8 mouse cellular contexts compared by ENCODE assay signal in genomic region chr15:97720026-97720675, GRCm38 (mm10). TPM values are rescaled to one million over a fixed set of nuclear protein-coding genes. Genes with fewer than 3 reads are reported as not detected.
DNase-seq lines count a peak whose midpoint lies in the region; ATAC-seq and TF ChIP-seq lines count a peak whose summit lies in the region.
"Had no signal": no experiment of that assay in that cellular context is flagged by ENCODE, and none has a peak within 500 bp of the region (broad histone marks: within the 10 kb centered on the region; RNA-seq: fewer than 3 reads in every experiment).

No protein-coding gene starts in this region.

- H3K4me1 ChIP-seq in midbrain, embryonic 11.5 days (ENCODE audit: control insufficient read depth, insufficient read depth, low read length): no peaks in the 10 kb centered on the region
- no peaks in the 10 kb centered on the region for H3K4me1 ChIP-seq in midbrain, embryonic 14.5 days (ENCODE audit: control insufficient read depth, insufficient read depth, low read length)
- no peaks in the 10 kb centered on the region for H3K4me1 ChIP-seq in small intestine, adult 2 months (ENCODE audit: control insufficient read depth, insufficient read depth, insufficient read length, low read length)
- no peaks in the 10 kb centered on the region for H3K4me1 ChIP-seq in forebrain, embryonic 14.5 days (ENCODE audit: control insufficient read depth, insufficient read depth, low read length)

- TF ChIP-seq POLR2A in small intestine, adult 2 months (IDR thresholded peaks at IDR 0.05; ENCODE audit: low read depth, low read length): no peak

- WGBS in midbrain, embryonic 11.5 days: 80% methylated on average over 12 of the region's 12 CpGs
- 80% methylated on average over 12 of the region's 12 CpGs for WGBS in midbrain, embryonic 14.5 days
- 69% methylated on average over 12 of the region's 12 CpGs for WGBS in small intestine, adult 2 months
- 82% methylated on average over 12 of the region's 12 CpGs for WGBS in forebrain, embryonic 14.5 days

- H3K4me3 ChIP-seq in midbrain, embryonic 11.5 days (ENCODE audit: low read depth, low read length): no peak overlapping the region
- no peak overlapping the region for H3K4me3 ChIP-seq in midbrain, embryonic 14.5 days (replicated peaks; ENCODE audit: low read depth, low read length)
- H3K4me3 ChIP-seq in small intestine, adult 2 months (ENCODE audit: low read depth, low read length): no peak overlapping the region
- no peak overlapping the region for H3K4me3 ChIP-seq in forebrain, embryonic 14.5 days (ENCODE audit: low read depth, low read length)

- no peak for TF ChIP-seq CTCF in small intestine, adult 2 months (IDR thresholded peaks at IDR 0.05; ENCODE audit: extremely low read depth, insufficient read length, insufficient replicate concordance, low read depth, low read length)

- H3K9me3 ChIP-seq in midbrain, embryonic 11.5 days (ENCODE audit: control insufficient read depth, low read length): no peaks in the 10 kb centered on the region
- H3K9me3 ChIP-seq in midbrain, embryonic 14.5 days (ENCODE audit: control insufficient read depth, low read length): no peaks in the 10 kb centered on the region
- H3K9me3 ChIP-seq in forebrain, embryonic 14.5 days (replicated peaks; ENCODE audit: control insufficient read depth, low read length): no peaks in the 10 kb centered on the region

- H3K27ac ChIP-seq in midbrain, embryonic 11.5 days (ENCODE audit: low read depth, low read length): no peak overlapping the region
- H3K27ac ChIP-seq in midbrain, embryonic 14.5 days (replicated peaks; ENCODE audit: low read depth, low read length): no peak overlapping the region
- H3K27ac ChIP-seq in small intestine, adult 2 months (ENCODE audit: insufficient read depth, low read depth, low read length): peak overlapping the region; percentile 68
- no peak overlapping the region for H3K27ac ChIP-seq in forebrain, embryonic 14.5 days (ENCODE audit: low read depth, low read length)
- H3K27ac ChIP-seq: macrophage had no signal

- H3K27me3 ChIP-seq in midbrain, embryonic 11.5 days (ENCODE audit: control insufficient read depth, insufficient read depth, low read length): no peaks in the 10 kb centered on the region
- H3K27me3 ChIP-seq in midbrain, embryonic 14.5 days (ENCODE audit: control insufficient read depth, insufficient read depth, low read length): no peaks in the 10 kb centered on the region
- H3K27me3 ChIP-seq in small intestine, adult 2 months (ENCODE audit: control insufficient read depth, insufficient read depth, low read length): no peaks in the 10 kb centered on the region
- H3K27me3 ChIP-seq in forebrain, embryonic 14.5 days (replicated peaks; ENCODE audit: control insufficient read depth, insufficient read depth, low read length): no peaks in the 10 kb centered on the region

- no peak overlapping the region for H3K4me2 ChIP-seq in midbrain, embryonic 11.5 days
- H3K4me2 ChIP-seq in midbrain, embryonic 14.5 days (ENCODE audit: low read length): no peak overlapping the region
- no peak overlapping the region for H3K4me2 ChIP-seq in forebrain, embryonic 14.5 days (ENCODE audit: low read length)

- no peaks in the 10 kb centered on the region for H3K36me3 ChIP-seq in midbrain, embryonic 11.5 days (ENCODE audit: control insufficient read depth, insufficient read depth, low read length)
- H3K36me3 ChIP-seq in midbrain, embryonic 14.5 days (ENCODE audit: control insufficient read depth, insufficient read depth, low read length): no peaks in the 10 kb centered on the region
- H3K36me3 ChIP-seq in small intestine, adult 2 months (ENCODE audit: control insufficient read depth, insufficient read depth, low read length): no peaks in the 10 kb centered on the region
- no peaks in the 10 kb centered on the region for H3K36me3 ChIP-seq in forebrain, embryonic 14.5 days (ENCODE audit: control insufficient read depth, insufficient read depth, low read length)

- no peak overlapping the region for H3K9ac ChIP-seq in midbrain, embryonic 11.5 days (ENCODE audit: low read length)
- no peak overlapping the region for H3K9ac ChIP-seq in midbrain, embryonic 14.5 days (replicated peaks; ENCODE audit: low read length)
- no peak overlapping the region for H3K9ac ChIP-seq in forebrain, embryonic 14.5 days (ENCODE audit: low read length)

- peak; percentile 47 for DNase-seq in midbrain, embryonic 11.5 days (ENCODE audit: low spot score, missing footprints)
- DNase-seq in midbrain, embryonic 14.5 days: no peak
- DNase-seq in heart, adult 9 months (ENCODE audit: low spot score in 2 of 2): peak; percentile 52 to 73
- peak; percentile 60 for DNase-seq in kidney, postnatal 10 days
- DNase-seq in forebrain, embryonic 14.5 days (ENCODE audit: low spot score): no peak
- DNase-seq in right cerebral cortex, adult 18-20 months: no peak

- ATAC-seq in midbrain, embryonic 11.5 days (ENCODE audit: low FRiP score): no peak
- ATAC-seq in midbrain, embryonic 14.5 days (ENCODE audit: low FRiP score, low TSS enrichment): no peak
- no peak for ATAC-seq in forebrain, embryonic 14.5 days

RNA-seq across cellular contexts. Expression of gene Endou, which starts 11.0 kb away (rescaled TPM):
- 0.18 and 0.32 TPM in 2 replicates for polyA plus RNA-seq in midbrain, embryonic 11.5 days (2014; fragmentation: Nextera tagmentation; extraction: Ambion mirVana)
- 0.14 TPM in 1 of 2 replicates, not detected in the other for polyA plus RNA-seq in midbrain, embryonic 14.5 days (2014; fragmentation: Nextera tagmentation; extraction: Ambion mirVana)
- polyA plus RNA-seq in small intestine, adult 2 months (2012; rRNA removed): 0.24 and 0.51 TPM in 2 replicates
- polyA plus RNA-seq in forebrain, embryonic 14.5 days (2014; fragmentation: Nextera tagmentation; extraction: Ambion mirVana): 0.11 and 0.14 TPM in 2 replicates

RNA-seq across cellular contexts. Expression of gene Rpap3, which starts 14.5 kb away (rescaled TPM):
- 56.4 and 57.4 TPM in 2 replicates for polyA plus RNA-seq in midbrain, embryonic 11.5 days (2014; fragmentation: Nextera tagmentation; extraction: Ambion mirVana)
- 45.5 and 50.3 TPM in 2 replicates for polyA plus RNA-seq in midbrain, embryonic 14.5 days (2014; fragmentation: Nextera tagmentation; extraction: Ambion mirVana)
- polyA plus RNA-seq in small intestine, adult 2 months (2012; rRNA removed): 0.55 and 0.63 TPM in 2 replicates
- 44.3 and 45.4 TPM in 2 replicates for polyA plus RNA-seq in forebrain, embryonic 14.5 days (2014; fragmentation: Nextera tagmentation; extraction: Ambion mirVana)

RNA-seq across cellular contexts. Expression of gene Rapgef3, which starts 47.6 kb away (rescaled TPM):
- polyA plus RNA-seq in midbrain, embryonic 11.5 days (2014; fragmentation: Nextera tagmentation; extraction: Ambion mirVana): 3.0 and 3.2 TPM in 2 replicates
- polyA plus RNA-seq in midbrain, embryonic 14.5 days (2014; fragmentation: Nextera tagmentation; extraction: Ambion mirVana): 7.2 and 8.8 TPM in 2 replicates
- polyA plus RNA-seq in small intestine, adult 2 months (2012; rRNA removed): 11.3 and 17.1 TPM in 2 replicates
- 4.9 and 6.4 TPM in 2 replicates for polyA plus RNA-seq in forebrain, embryonic 14.5 days (2014; fragmentation: Nextera tagmentation; extraction: Ambion mirVana)

RNA-seq across cellular contexts. Expression of gene Slc48a1, which starts 58.2 kb away (rescaled TPM):
- 32.6 and 33.6 TPM in 2 replicates for polyA plus RNA-seq in midbrain, embryonic 11.5 days (2014; fragmentation: Nextera tagmentation; extraction: Ambion mirVana)
- 72.9 and 100 TPM in 2 replicates for polyA plus RNA-seq in midbrain, embryonic 14.5 days (2014; fragmentation: Nextera tagmentation; extraction: Ambion mirVana)
- polyA plus RNA-seq in small intestine, adult 2 months (2012; rRNA removed): 20.8 and 22.1 TPM in 2 replicates
- polyA plus RNA-seq in forebrain, embryonic 14.5 days (2014; fragmentation: Nextera tagmentation; extraction: Ambion mirVana): 65.4 and 69.1 TPM in 2 replicates

Comparison
In these comparisons a context has a peak if more than half of its experiments do, and no peak if none do; other contexts are left out.
1. DNase-seq: peak in midbrain, embryonic 11.5 days (single experiment), heart, adult 9 months (2 of 2) and kidney, postnatal 10 days (single experiment); none in midbrain, embryonic 14.5 days (single experiment), forebrain, embryonic 14.5 days (single experiment) and right cerebral cortex, adult 18-20 months (single experiment).
2. RNA of gene Rpap3, which starts 14.5 kb away (polyA plus RNA-seq): 56.4 to 57.4 TPM in midbrain, embryonic 11.5 days, 45.5 to 50.3 TPM in midbrain, embryonic 14.5 days and 44.3 to 45.4 TPM in forebrain, embryonic 14.5 days; 0.55 to 0.63 TPM in small intestine, adult 2 months; every median in the first group is over 10 times any median in the second.